Mouse (Mus musculus) brain, embryonic 18.5 days (tissue): ENCODE measurements around the gene Ces1d.
"Not testable (repeated sequence)": the region's sequence is repeated elsewhere in the genome, so short reads cannot be mapped to it uniquely, and the experiment has no call there.

ENCODE experiments used
- DNase-seq: peaks from one replicate; pipeline ENCODE4 v3.0.0-alpha.2; 2012; ENCODE audit warnings: low read depth, low spot score

Gene Ces1d

DNA sequence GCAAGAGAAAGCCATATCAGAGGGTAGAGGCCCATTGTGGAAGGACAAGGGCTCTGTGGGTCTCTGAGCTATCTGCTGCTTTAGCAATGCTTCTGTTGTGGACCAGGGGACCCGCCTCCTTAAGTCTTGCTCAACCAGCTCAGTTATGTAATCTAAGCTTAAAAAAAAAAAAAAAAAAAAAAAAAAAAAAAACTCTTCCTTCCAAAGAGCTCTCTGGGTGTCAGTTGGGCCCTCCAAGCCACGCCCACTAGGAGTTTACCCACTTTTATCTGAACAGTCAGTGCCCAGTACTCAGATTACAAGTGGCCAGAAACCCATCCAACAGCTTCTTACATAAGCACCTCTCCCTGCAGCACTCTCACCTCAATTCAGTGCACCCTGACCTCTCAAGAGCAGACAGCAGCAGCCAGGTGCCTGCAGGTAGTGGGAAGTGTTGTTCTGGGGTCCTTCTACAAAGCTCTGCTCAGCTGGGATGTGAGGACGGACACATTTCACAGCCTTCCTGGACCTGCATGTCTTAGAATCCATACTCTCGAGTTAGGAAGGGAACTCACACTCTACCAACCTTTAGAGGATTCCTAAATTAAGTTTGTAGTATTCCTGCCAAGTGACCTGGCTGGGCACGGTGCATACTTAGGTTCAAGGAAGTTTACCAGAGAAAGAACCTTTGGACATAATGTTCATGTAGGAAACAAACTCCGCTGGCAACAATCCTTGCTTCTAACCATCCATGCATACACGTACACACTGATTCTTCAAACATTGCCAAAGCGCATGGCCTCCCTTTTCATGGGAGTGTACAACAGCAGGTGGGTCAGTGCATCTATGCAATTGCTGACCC is at the start of gene Ces1d:
Ces1d (minus strand) TSS at position 154 of the 841 bp plus-strand sequence.
- DNase-seq, result no peak

DNA sequence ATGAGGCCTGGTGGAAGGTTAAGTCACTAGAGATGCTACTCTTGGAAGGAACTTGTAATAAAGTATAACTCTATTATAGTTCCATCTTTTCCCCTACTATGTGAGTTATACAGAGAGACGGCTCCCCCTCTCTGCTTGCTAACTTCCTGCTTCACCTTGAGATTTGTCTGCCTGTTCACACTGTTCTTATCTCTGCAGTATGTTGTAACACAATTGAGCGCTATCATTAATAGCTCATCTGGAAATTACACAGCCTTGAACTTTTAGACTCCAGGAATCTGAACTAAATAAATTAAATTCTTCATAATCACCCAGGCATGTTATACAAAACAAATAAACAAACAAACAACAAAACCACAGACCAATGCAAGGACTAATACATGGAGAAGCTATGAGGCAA is 48.4 kb upstream of the Ces1d start:
- DNase-seq, result no peak

DNA sequence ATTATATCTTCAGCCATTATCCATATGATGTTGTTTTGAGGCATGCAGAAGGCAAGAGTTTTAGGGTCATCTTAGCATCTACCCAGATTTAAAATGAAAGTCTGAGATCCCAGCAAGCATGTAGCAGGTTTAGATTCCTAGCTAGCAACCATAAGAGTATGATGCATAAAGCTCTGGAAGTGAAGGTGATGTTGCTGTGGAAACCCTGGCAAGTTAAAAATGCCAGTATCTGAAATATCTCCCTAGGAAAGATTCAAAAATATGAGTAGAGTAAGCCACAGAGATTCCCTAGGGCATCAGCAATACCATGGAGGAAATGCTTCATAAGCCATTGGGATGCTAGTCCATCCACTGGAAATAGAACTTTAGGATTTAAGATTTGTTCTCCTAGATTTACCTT is 42.2 kb upstream of the Ces1d start:
- no peak for DNase-seq

DNA sequence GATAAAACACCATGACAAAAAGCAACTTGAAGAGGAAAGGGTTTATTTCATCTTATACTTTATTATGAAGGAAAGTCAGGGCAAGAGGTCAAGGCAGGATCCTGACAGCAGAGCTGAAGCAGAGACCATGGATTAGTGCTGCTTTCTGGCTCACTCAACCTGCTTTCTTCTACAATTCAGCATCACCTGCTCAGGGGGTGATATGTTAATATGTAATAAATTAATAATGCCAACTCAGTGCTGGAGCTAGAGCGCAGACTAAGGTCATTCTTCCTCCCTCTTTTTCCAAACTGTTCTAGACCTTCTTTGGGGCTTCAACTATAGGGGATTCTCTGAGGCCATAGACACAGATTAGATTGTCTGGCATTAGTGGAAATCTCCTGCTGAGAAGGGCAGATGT is 38.0 kb upstream of the Ces1d start:
- no peak for DNase-seq

DNA sequence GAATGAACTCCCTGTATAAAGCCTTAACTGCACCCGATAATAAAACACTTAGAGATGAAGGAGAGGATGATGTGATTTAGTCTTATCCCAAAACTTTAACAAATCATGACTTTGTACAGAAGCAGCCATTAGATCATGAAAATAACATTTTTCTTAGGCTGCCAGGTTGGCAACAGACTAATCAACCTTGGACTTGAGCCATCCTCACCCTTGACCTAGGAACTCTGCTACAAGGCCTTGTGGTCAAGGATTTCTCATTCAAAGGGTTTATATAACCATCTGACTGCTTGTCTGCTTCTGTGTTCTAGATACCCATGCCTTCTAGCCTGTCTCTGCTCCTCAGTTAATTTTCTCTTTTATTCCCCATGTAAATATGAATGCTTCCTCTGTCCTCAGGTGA is 37.1 kb upstream of the Ces1d start:
- DNase-seq, result no peak

DNA sequence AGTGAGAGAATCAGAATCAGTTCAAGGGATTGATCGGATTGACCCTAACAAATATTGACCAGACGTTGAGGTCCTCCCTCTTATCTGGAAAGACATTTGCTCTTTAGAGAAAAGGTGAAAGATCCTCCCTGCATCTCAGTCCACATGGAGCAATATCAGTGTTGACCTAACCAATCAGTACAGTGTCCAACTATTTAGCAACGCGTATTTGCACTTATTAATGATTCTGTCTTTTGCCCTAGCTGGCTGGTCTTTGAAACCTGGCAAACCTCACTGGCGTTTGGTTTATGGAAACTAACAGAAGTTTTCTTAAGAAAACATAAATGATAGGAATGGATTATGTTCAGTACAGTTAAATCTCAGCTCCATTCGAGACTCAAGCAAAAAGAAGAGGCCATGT is 36.4 kb upstream of the Ces1d start:
- DNase-seq, result no peak

DNA sequence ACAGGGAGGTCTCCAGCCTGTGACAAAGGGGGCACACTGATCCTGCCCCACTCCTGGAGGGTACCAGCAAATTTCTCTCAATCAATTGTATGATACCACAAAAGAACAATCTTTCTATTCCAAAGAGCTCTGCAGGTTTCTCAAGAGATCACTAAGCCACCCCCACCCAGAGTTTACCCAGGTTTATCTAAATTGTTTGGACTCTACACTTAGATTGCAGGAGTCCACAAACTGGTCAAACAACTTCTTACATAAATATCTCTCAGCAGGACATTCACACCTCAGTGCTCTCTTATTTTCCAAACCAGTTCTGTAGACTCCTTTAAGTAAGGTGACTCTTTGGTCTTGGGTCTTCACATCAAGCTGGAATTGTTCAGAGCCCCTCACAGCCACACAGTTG is 31.8 kb upstream of the Ces1d start, which contains the start of gene Ces1e:
Ces1e (minus strand) TSS at position 174 of the 400 bp plus-strand sequence.
- no peak for DNase-seq

DNA sequence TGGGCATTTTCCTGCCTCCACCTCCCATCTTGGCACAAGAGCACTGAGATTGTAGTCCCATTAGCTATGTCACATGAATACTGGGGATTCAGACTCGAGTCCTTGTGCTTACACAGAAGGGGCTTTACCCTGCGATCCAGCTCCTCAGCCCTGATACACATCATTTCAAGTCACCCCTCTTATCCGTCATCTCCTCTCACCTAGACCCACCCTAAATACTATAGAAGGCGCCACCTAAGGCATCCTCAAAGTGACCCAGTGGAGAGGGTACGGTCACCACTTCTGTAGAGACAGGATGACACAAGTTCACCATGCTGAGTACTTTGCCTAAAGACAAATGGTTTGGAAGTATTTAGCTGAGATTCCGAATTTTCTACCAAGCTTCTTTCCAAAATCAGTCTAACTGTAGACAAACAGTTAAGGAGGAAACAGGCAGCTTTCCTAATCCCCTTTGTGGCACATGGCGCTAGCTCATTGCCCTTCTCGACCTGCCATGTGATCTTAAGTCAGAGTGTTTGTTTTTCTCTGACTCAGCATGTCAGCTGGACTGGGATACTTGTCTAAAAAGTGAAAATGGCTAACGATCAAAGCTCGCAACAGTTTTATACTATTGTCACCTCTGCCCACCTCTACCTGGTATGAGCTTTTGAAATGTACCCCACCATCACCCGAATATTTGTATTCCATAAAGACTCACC is 31.2 kb upstream of the Ces1d start:
- DNase-seq, result no peak

DNA sequence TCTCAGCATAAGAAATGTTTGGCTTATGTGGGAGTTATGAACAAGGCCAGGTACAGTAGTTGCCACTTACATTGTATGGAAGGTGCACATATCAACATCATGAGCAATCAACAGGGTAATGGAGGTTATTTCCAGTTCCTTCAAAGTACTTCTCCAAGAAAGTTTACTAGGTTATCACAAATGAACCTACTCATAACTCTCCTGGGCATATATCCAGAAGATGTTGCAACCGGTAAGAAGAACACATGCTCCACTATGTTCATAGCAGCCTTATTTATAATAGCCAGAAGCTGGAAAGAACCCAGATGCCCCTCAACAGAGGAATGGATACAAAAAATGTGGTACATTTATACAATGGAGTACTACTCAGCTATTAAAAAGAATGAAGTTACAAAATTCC is 28.8 kb upstream of the Ces1d start:
- DNase-seq, result not testable (repeated sequence)

DNA sequence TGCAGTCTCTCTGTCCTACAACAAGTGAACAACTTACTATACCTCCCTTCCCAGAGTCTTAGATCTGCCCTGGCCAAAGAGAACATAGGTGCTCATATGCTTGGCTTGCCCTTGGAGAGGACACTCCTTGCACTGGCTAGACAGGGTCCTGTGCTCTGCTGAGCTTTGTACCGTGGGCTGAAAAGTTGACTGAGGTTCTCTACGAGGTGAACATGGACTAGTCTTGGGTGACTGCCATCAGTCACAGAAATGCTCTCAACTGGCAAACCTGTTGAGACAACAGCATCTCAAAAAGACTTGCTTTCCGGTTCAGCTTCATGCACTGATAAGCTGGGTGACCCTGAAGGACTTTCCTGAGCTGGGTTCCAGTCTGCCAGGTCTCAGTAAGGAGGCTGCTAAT is 24.3 kb upstream of the Ces1d start:
- DNase-seq, result no peak

DNA sequence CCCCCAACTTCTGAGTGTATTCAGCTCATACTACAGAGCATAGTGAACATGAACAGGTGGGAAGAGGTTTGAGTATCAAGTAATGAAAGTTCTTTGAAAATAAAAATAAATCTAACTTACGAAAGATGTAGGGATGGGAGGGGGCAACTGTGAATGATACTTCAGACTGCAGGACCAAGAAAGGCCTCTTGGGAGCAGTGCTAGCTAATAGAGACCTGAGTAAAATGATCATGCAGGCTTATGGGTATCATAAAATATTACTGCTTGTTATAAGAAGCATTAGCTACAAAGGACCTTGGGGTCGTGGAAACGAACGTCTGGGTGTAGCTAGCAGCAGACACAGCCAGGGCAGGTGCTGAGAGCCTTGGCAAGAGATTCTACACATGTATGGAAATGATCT is 20.2 kb upstream of the Ces1d start:
- DNase-seq, result no peak

DNA sequence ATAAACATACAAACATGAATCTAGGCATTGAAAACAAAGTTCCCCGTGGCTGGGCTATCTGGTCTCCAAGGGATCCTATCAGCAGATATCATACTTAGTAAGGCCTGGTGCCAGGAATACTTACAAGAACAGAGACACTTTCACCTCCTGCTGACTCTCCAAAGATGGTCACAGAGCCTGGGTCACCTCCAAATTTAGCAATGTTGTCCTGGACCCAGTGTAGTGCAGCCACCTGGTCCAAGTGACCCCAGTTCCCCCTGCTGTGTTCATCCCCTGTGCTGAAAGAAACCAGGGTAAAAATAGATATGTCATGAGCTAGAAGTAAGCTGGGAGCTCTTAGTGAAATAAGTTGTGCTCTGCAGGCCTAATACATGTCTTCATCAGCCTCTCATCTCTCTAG is 19.7 kb upstream of the Ces1d start:
- DNase-seq, result no peak

DNA sequence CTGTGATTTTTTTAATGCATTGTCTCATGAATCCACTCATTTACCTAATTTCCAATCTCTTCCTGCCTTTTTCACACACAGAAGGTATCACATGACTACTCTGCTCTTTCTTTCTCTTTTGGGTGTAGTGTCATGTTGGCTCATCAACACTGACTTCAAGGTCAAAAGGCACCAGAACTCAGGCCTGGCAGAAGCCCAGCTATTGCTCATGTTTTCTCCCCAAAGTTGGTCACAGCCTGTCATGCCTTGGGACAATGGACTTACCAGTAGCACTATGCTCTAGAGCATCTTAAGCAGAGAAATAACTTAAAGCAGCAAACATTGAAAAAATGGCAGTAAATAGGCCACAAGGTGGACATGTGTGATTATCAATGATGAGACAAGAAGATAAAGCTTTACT is 13.5 kb upstream of the Ces1d start:
- no peak for DNase-seq

DNA sequence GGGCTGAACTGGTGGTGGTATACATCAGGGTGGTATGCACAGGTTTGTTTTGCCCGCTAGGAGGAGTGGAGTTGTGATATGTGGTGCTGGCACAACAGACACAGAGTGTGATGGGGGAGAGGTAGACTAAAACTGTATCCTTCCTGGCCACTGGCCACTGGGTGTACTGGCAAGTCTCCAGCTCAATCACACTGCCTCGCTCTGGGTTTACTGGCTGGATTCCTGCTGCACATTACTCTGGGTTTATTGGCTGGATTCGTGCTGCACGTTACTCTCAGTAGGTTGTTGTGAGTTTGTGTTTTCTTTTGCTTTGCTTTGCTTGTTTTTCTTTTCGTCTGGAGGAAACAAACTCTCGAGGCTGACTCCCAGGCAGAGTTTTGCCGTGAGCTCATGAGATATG is 1.5 kb upstream of the Ces1d start:
- not testable (repeated sequence) for DNase-seq

DNA sequence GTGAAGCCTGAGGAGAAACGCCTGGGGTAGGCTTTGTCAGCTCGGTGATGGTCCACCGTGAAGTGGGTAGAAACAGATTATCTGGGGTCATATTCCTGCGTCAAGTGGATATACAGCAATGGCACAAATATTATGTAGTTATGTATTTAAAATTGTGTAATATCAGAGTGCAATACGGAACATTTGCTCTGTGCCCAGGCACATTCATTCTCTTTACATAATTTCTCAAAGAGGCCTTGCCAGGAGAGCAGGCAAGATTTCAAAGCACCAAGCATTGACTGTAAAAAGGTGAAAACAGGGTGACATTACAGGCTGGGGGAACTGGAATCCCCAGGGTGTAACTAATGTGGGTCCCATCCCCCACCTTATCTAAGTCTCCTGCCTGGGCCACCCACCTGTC is 1.2 kb downstream of the Ces1d start:
- DNase-seq, result no peak

DNA sequence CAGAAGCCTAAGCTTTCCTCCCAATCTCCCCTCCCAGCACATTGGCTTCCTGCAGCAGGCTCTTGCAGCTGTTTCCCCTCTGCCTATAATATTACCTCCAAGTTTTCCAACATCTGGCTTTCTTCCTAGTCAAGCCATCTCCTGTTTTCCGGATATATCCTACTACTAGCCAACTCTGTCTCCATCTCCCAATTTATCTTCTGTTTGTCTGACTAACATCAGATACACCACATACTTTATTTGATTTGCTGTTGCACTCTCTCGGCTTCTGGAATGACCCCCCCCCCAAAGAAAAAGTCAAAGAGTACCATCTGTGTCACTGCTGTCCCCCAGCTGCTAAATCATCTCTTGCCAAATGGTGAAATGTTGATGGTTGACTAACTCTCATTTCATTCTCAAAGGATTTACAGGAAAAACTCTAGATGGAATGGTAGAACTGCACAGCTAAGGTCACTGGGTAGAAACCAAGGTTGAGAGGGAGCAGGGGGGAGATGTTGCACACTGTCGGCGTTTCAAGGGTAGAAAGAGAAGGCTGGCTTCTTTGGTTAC is 17.0 kb downstream of the Ces1d start:
- DNase-seq, result no peak

DNA sequence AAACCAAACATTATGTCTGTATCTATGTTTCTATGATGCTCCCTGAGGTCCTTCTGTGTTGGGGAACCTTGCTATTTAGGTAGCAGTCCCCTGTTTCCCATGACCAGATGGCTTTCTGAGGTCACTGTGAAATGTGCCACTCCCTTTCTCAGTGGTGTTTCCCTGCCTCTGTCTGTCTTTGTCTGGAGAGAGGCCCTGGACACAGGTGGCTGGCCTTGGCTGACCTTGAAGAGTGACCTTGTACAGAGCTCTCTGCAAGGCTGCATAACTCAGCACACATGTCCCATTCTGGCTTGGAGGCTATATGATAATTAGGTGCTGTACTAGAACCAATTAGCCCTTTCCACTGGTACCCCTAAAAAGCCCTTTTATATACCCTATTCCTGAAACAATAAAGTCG is 21.0 kb downstream of the Ces1d start:
- no peak for DNase-seq

DNA sequence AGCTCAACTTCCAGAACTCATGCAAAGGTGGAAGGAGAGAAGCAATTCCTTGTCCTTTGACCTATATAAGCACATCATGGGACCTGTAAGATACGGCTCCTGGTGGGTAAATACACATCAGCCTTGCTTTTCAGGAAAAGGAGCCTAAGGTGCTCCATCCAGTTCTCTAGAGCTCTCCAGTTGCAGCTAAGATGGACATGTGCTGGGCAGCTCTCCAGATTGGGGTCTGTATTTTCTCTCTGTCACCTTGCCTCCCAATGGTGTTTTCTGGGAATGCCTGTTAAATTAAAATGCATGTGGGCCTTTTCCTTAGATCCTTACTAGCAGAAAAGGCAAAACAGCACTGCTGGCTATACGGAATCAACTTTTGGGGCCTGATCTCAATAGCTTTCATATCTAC is 23.1 kb downstream of the Ces1d start:
- no peak for DNase-seq

DNA sequence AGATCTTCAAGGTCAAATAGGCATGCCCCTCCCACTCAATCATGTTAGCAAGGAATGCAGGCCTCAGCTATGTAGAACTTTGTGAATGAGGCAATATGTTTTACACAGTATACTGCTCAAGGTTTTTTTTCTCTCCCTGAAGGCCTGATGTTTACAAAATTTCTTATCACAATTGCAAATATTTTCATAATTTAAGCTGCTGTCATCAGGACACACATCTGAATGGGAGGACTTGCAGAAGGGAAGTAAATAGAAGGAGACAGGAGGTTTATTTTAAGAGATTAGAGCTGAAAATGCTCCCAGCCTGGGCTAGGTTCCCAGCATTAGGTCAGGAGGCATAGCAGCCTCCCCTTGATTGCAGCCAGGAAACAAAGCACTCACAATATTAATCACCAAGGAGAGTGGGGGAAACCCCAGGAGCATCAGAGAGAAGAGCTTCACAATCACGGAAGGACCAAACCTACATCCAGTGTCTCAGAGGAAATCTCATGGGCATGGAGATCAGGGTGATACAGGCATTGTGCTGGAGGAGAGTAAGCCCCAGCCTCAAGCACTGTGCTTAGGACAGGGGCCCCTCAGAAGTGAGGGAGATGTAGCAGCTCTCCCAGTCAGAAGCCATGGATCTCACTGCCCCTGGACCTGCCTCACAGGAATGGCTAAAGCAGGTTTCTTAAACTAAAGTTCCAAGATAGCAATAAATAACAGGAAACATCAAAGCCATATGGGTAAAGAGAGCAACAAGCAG is 25.6 kb downstream of the Ces1d start:
- no peak for DNase-seq

DNA sequence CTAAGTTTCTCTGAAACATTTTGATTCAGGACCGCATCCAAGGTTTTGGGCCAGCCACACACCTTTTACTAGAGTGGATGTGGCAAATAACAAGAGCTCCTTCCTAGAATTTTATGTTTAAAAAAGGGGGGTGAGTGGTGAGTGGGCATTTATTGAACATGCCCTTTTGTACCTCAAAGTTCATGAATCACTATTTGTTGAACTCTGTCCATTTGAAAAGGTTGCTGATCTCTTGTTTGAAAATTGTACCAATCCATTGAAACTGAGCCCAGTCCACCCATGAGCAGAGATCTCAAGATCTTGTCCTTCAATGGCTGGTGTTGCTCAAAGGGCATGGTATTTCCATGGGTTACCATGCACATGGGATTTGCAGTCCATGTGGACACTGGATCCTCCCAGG is 34.3 kb downstream of the Ces1d start:
- DNase-seq, result no peak

DNA sequence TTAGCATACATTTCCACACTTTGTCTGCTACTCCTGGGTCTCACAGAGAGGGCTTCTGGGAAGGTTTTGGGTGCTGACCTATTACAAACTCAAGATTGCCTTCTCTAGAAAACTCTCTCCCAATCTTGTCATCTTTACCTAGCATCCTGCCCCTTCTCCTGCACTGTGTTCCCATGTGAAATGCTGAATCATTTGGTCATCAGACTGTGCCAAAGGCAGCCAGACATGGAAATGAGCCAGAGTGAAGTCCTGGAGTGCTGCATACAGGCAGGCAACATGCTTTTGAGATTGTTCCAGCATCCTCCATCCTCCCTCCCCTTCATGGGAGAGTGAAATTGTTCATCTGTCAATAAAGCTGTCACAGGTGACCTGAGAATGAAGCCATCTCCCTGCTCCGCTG is 46.2 kb downstream of the Ces1d start:
- DNase-seq, result no peak

DNA sequence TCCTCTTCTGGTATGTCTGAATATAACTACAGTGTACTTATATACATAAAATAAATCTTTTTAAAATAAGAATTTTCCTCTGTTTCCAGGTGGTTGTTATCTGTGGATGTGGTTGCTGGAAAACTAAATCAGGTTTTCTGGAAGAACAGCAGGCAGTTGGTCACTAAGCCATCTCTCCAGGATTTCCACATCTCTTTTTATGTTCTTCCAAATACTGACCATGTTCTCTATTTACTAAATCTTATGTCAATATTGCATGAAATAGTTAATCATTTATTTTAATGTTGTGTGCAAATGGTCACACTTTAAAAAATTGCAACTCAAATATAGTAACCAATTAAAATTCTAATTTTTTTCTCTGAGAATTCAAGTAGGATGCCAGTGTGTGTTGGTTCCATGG is 50.3 kb downstream of the Ces1d start:
- DNase-seq, result no peak
